8 mouse cellular contexts compared by ENCODE assay signal in the genomic region with DNA sequence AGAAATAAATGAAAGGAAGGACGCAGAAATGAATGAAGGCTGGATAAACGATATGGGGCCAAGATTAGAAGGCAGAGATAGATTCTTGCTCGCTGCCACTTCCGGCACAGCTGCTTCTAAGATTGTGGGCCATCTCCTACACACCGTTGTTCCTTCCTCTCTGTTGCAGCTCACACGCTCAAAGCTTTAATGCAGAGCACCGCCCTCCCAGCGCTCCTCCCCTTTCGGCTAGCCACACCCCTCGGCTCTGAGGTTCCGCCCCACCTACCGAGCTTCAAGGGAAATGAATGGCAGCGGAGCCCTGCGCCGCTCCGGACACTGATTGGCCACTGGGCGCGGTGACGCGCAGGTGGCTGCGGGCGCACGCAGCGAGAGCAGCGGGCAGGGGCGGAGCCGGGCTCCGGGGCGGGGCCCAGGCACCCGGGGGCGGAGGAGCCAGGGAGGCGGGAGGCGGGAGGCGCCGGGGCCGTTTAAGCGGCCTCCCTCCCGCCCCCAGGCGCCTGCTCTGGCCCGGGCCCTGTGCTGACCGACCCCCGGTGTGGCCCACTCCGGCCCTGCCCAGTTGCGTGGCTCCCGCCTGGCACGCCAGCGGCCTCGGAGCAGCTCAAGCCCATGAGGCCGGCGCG. TPM values are rescaled to one million over a fixed set of nuclear protein-coding genes. Genes with fewer than 3 reads are reported as not detected.
DNase-seq lines count a peak whose midpoint lies in the region; ATAC-seq lines count a peak whose summit lies in the region.

TSS of gene Mmd (plus strand) at position 432 of the 626 bp plus-strand sequence.

- intact Hi-C loops in left cerebral cortex, postnatal 14 days (cut with DNase I): no loop called here

- peak; percentile 99 for ATAC-seq in intestine, embryonic 14.5 days (replicated peaks; ENCODE audit: low FRiP score, low TSS enrichment, low read depth)

- DNase-seq in adrenal gland, adult 18-20 months (ENCODE audit: low spot score in 2 of 2): peak; percentile 95 to 97
- peak; percentile 99 for DNase-seq in embryo, embryonic 11 days
- DNase-seq in gastrocnemius, postnatal 25 days: peak; percentile 99
- peak; percentile 96 for DNase-seq in intestine, embryonic 14.5 days (ENCODE audit: low spot score)
- peak; percentile 98 for DNase-seq in left cerebral cortex, postnatal 14 days (ENCODE audit: low spot score in 2 of 2)
- DNase-seq in mesoderm, embryonic 11.5 days (ENCODE audit: low read depth, low spot score): peak; percentile 99
- peak; percentile 97 to 99 for DNase-seq in right cerebral cortex, postnatal 36 days (ENCODE audit: low spot score in 2 of 2)
- DNase-seq in yolk sac, embryonic 10.5 days (ENCODE audit: low spot score): peak; percentile 98

- H3K9ac ChIP-seq in intestine, embryonic 14.5 days (ENCODE audit: low read length): peak within 1 kb of the TSS; percentile 83

- H3K4me2 ChIP-seq in intestine, embryonic 14.5 days (ENCODE audit: low read length): peak within 1 kb of the TSS; percentile 77

- H3K4me3 ChIP-seq in intestine, embryonic 14.5 days (ENCODE audit: low read depth, low read length): peak within 1 kb of the TSS; percentile 66

- H3K36me3 ChIP-seq in intestine, embryonic 14.5 days (ENCODE audit: control insufficient read depth, insufficient read depth, low read length): no peaks in the 10 kb centered on the region

- peaks cover 26% of the 10 kb centered on the region for H3K4me1 ChIP-seq in intestine, embryonic 14.5 days (replicated peaks; ENCODE audit: control insufficient read depth, insufficient read depth, low read length)

- no peaks in the 10 kb centered on the region for H3K9me3 ChIP-seq in intestine, embryonic 14.5 days (ENCODE audit: control insufficient read depth, low read length)

- H3K27ac ChIP-seq in intestine, embryonic 14.5 days (ENCODE audit: low read depth): peak within 1 kb of the TSS; percentile 65

- H3K27me3 ChIP-seq in intestine, embryonic 14.5 days (replicated peaks; ENCODE audit: control insufficient read depth, insufficient read depth, low read length): no peaks in the 10 kb centered on the region

- under 1% methylated on average over 51 of the region's 51 CpGs for WGBS in intestine, embryonic 14.5 days

RNA-seq across cellular contexts. Expression of gene Mmd, which starts in this region (rescaled TPM):
- 100 to 1,000 TPM in 1 of 2 experiments, 10 to 100 TPM in 1; 89.7 to 274 TPM for total RNA-seq in adrenal gland, adult 18-20 months (2021)
- 10 to 100 TPM in 1 of 2 experiments, 1 to 10 TPM in 1; 8.9 to 21.8 TPM for total RNA-seq in gastrocnemius, postnatal 25 days (2021)
- 35.5 and 41.1 TPM in 2 replicates for polyA plus RNA-seq in intestine, embryonic 14.5 days (2014; fragmentation: Nextera tagmentation; extraction: Ambion mirVana)
- total RNA-seq in left cerebral cortex, postnatal 14 days (2021): 100 to 1,000 TPM; 219 to 221 TPM

Comparison
In these comparisons a context has a peak if more than half of its experiments do, and no peak if none do; other contexts are left out.
1. Peak in every context shown above with its lines: DNase-seq, ATAC-seq, H3K4me3 ChIP-seq and H3K27ac ChIP-seq.